In genomic region chr19:36706195-36706594, GRCm38 (mm10) we compare ENCODE assay signal across 12 mouse cellular contexts. TPM values are rescaled to one million over a fixed set of nuclear protein-coding genes. Genes with fewer than 3 reads are reported as not detected.
DNase-seq lines count a peak whose midpoint lies in the region; ATAC-seq and TF ChIP-seq lines count a peak whose summit lies in the region.
"Had no signal": no experiment of that assay in that cellular context is flagged by ENCODE, and none has a peak within 500 bp of the region (broad histone marks: within the 10 kb centered on the region; RNA-seq: fewer than 3 reads in every experiment).

No protein-coding gene starts in this region.

- H3K9ac ChIP-seq in lung, embryonic 16.5 days (ENCODE audit: low read length) = peak overlapping the region; percentile 60
- H3K9ac ChIP-seq in heart, embryonic 14.5 days (ENCODE audit: low read length) = no peak overlapping the region
- no peak overlapping the region for H3K9ac ChIP-seq in stomach, embryonic 14.5 days (replicated peaks; ENCODE audit: low read depth, low read length)
- H3K9ac ChIP-seq: limb, embryonic 12.5 days had no signal

- 52% methylated on average over 6 of the region's 6 CpGs for WGBS in heart, embryonic 10.5 days
- WGBS in lung, embryonic 16.5 days = 20% methylated on average over 6 of the region's 6 CpGs
- WGBS in heart, embryonic 14.5 days = 31% methylated on average over 6 of the region's 6 CpGs
- 35% methylated on average over 6 of the region's 6 CpGs for WGBS in stomach, embryonic 14.5 days

- TF ChIP-seq CTCF in gastrocnemius, adult 2 months (IDR thresholded peaks at IDR 0.05) = no peak

- intact Hi-C loops in gastrocnemius, adult 2 months (cut with DNase I) = no loop called here

- no peak overlapping the region for H3K4me3 ChIP-seq in heart, embryonic 10.5 days
- no peak overlapping the region for H3K4me3 ChIP-seq in lung, embryonic 16.5 days (ENCODE audit: low read length)
- H3K4me3 ChIP-seq in heart, embryonic 14.5 days (ENCODE audit: control insufficient read depth in 1 of 2, insufficient read depth in 1 of 2, low read depth in 1 of 2, low read length in 2 of 2) = no peak overlapping the region
- H3K4me3 ChIP-seq in stomach, embryonic 14.5 days (ENCODE audit: low read depth, low read length) = no peak overlapping the region
- H3K4me3 ChIP-seq in gastrocnemius, adult 2 months = no peak overlapping the region
- H3K4me3 ChIP-seq: limb, embryonic 12.5 days; megakaryocyte, embryonic 14.5 days had no signal

- peak overlapping the region; percentile 31 for H3K4me2 ChIP-seq in lung, embryonic 16.5 days (ENCODE audit: low read depth, low read length)
- peak overlapping the region; percentile 31 for H3K4me2 ChIP-seq in heart, embryonic 14.5 days (ENCODE audit: low read length)
- no peak overlapping the region for H3K4me2 ChIP-seq in stomach, embryonic 14.5 days (replicated peaks; ENCODE audit: low read depth, low read length)
- H3K4me2 ChIP-seq: limb, embryonic 12.5 days had no signal

- ATAC-seq in lung, embryonic 16.5 days (ENCODE audit: low read depth) = peak; percentile 37
- ATAC-seq in heart, embryonic 14.5 days (ENCODE audit: insufficient number of reproducible peaks, insufficient read depth, low FRiP score, low read depth) = no peak
- ATAC-seq in stomach, embryonic 14.5 days (ENCODE audit: insufficient number of reproducible peaks, insufficient read depth, low FRiP score, low read depth) = peak; percentile 49; the same call in 1 of the 2 replicates

- peaks cover 38% of the 10 kb centered on the region for H3K4me1 ChIP-seq in heart, embryonic 10.5 days
- peaks cover 35% of the 10 kb centered on the region for H3K4me1 ChIP-seq in lung, embryonic 16.5 days (replicated peaks; ENCODE audit: control insufficient read depth, insufficient read depth, low read length)
- peaks cover 24 to 30% of the 10 kb centered on the region in 2 experiments for H3K4me1 ChIP-seq in heart, embryonic 14.5 days (ENCODE audit: control insufficient read depth in 2 of 2, insufficient read depth in 2 of 2, low read length in 2 of 2)
- H3K4me1 ChIP-seq in stomach, embryonic 14.5 days (ENCODE audit: control insufficient read depth, insufficient read depth, low read length) = peaks cover 26% of the 10 kb centered on the region
- H3K4me1 ChIP-seq: limb, embryonic 12.5 days; megakaryocyte, embryonic 14.5 days had no signal

- no peaks in the 10 kb centered on the region for H3K36me3 ChIP-seq in heart, embryonic 10.5 days
- no peaks in the 10 kb centered on the region for H3K36me3 ChIP-seq in lung, embryonic 16.5 days (ENCODE audit: control insufficient read depth, insufficient read depth, low read length)
- no peaks in the 10 kb centered on the region for H3K36me3 ChIP-seq in heart, embryonic 14.5 days (ENCODE audit: control insufficient read depth, insufficient read depth, low read length)
- no peaks in the 10 kb centered on the region for H3K36me3 ChIP-seq in stomach, embryonic 14.5 days (ENCODE audit: control insufficient read depth, insufficient read depth, low read length)
- H3K36me3 ChIP-seq: limb, embryonic 12.5 days had no signal

- H3K9me3 ChIP-seq in heart, embryonic 10.5 days = no peaks in the 10 kb centered on the region
- H3K9me3 ChIP-seq in lung, embryonic 16.5 days (ENCODE audit: control insufficient read depth, low read length) = peaks cover 3% of the 10 kb centered on the region
- peaks cover 4% of the 10 kb centered on the region for H3K9me3 ChIP-seq in heart, embryonic 14.5 days (ENCODE audit: control insufficient read depth, low read length)
- no peaks in the 10 kb centered on the region for H3K9me3 ChIP-seq in stomach, embryonic 14.5 days (ENCODE audit: control insufficient read depth, low read depth, low read length)

- no peak for DNase-seq in heart, embryonic 10.5 days (ENCODE audit: low spot score)
- DNase-seq in heart, adult 9 months (ENCODE audit: low spot score in 2 of 2) = no peak
- DNase-seq in lung, postnatal 25 days (ENCODE audit: low spot score) = no peak
- DNase-seq in thymus, postnatal 25 days = no peak
- no peak for DNase-seq in gastrocnemius, adult 2 months
- DNase-seq: cerebellum, postnatal 25 days had no signal

- H3K27ac ChIP-seq in heart, embryonic 10.5 days = peak overlapping the region; percentile 76
- peak overlapping the region; percentile 94 for H3K27ac ChIP-seq in lung, embryonic 16.5 days (ENCODE audit: low read length)
- H3K27ac ChIP-seq in heart, embryonic 14.5 days (replicated peaks in 1 of 2; ENCODE audit: control insufficient read depth in 1 of 2, insufficient read depth in 1 of 2, low read depth in 2 of 2, low read length in 2 of 2) = peak overlapping the region; percentile 71 to 85
- peak overlapping the region; percentile 52; the same call in 1 of the 2 replicates for H3K27ac ChIP-seq in stomach, embryonic 14.5 days (ENCODE audit: low read length)
- H3K27ac ChIP-seq in gastrocnemius, adult 2 months = no peak overlapping the region

- no peaks in the 10 kb centered on the region for H3K27me3 ChIP-seq in heart, embryonic 10.5 days (ENCODE audit: insufficient read depth, poor library complexity, severe bottlenecking)
- H3K27me3 ChIP-seq in lung, embryonic 16.5 days (ENCODE audit: control insufficient read depth, insufficient read depth, low read depth, low read length) = no peaks in the 10 kb centered on the region
- H3K27me3 ChIP-seq in heart, embryonic 14.5 days (ENCODE audit: control insufficient read depth, insufficient read depth, low read length) = no peaks in the 10 kb centered on the region
- H3K27me3 ChIP-seq in stomach, embryonic 14.5 days (ENCODE audit: control insufficient read depth, insufficient read depth, low read length) = no peaks in the 10 kb centered on the region
- H3K27me3 ChIP-seq: limb, embryonic 12.5 days had no signal

RNA-seq across cellular contexts. Expression of gene Ppp1r3c, which starts 30.3 kb away (rescaled TPM):
- polyA plus RNA-seq in heart, embryonic 10.5 days (2016; fragmentation: Nextera tagmentation; extraction: Ambion mirVana) = 31.3 and 46.9 TPM in 2 replicates
- 97.2 and 105 TPM in 2 replicates for polyA plus RNA-seq in lung, embryonic 16.5 days (2015; fragmentation: Nextera tagmentation; extraction: Ambion mirVana)
- 106 and 113 TPM in 2 replicates for polyA plus RNA-seq in heart, embryonic 14.5 days (2014; fragmentation: Nextera tagmentation; extraction: Ambion mirVana)
- polyA plus RNA-seq in stomach, embryonic 14.5 days (2014; fragmentation: Nextera tagmentation; extraction: Ambion mirVana) = 21.9 and 29.8 TPM in 2 replicates
- 100 to 1,000 TPM; 675 to 775 TPM for total RNA-seq in gastrocnemius, adult 2 months (2021)
- total RNA-seq: neutrophil, adult 5-6 weeks had no signal
